Mouse (Mus musculus): ENCODE data around the gene Arhgef25.
"Not testable (repeated sequence)": the region's sequence is repeated elsewhere in the genome, so short reads cannot be mapped to it uniquely, and the experiment has no call there.

GRCm38 (mm10) chr10:127162771-127163261 is 27.1 kb downstream of the Arhgef25 start:
- not testable (repeated sequence) for TF ChIP-seq CTCF (IDR thresholded peaks at IDR 0.05; ENCODE audit: borderline replicate concordance, insufficient read depth, low read length); POLR2A (IDR thresholded peaks at IDR 0.05; ENCODE audit: low read depth, low read length)

All from embryonic fibroblast, embryonic 13.5 days (primary cell).